ENCODE assay signal across 23 mouse cellular contexts in the genomic region with DNA sequence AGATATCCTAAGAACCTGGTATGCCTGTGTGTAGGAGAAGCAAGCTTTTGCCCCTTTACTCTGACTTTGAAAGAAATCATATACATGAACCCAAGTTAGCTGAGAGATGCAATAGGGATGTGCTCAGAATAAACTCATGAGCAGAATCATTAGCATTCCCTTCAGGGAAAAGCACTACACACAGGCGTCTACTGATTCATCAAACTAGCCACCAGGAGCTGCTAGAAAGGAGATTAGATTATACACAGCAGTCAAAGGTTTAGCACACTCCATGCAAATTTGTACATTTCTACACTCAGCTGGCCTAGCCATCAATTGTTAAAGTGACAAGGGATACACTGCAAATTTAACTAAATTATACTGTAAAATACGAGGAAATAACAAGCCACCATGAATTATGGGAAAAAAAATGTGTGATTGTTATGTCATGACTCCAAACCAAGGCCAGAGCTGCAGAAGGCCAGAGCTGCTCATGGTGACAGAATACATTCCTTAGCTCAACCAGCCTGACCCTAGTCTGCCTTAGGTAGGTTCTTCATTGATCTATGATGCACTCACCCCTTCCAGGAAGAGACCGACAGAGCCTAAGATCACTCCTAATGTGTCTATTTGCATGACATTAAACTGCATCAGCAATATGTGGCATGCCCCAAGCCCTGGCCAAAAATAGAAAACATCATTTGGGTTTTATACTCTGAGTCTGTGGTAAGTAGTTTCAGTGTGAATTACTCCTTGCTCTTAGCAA.
DNase-seq lines count a peak whose midpoint lies in the region; ATAC-seq lines count a peak whose summit lies in the region.
"Had no signal": no experiment of that assay in that cellular context is flagged by ENCODE, and none has a peak within 500 bp of the region (broad histone marks: within the 10 kb centered on the region; RNA-seq: fewer than 3 reads in every experiment).

No protein-coding gene starts in this region.

- WGBS in neural tube, embryonic 14.5 days: 54% methylated on average over 3 of the region's 3 CpGs
- 53% methylated on average over 3 of the region's 3 CpGs for WGBS in midbrain, embryonic 13.5 days

- H3K27ac ChIP-seq in neural tube, embryonic 14.5 days (ENCODE audit: low read depth, low read length): no peak overlapping the region
- H3K27ac ChIP-seq in midbrain, embryonic 13.5 days: peak overlapping the region; percentile 41; the same call in 1 of the 2 replicates
- H3K27ac ChIP-seq: forebrain, embryonic 15.5 days; gastrocnemius, adult 2 months; kidney, postnatal 0 days; liver, embryonic 15.5 days had no signal

- peak; percentile 58 for ATAC-seq in frontal cortex, adult (ENCODE audit: low TSS enrichment)
- 0 out of 2 replicates have a peak, but pooled peaks have one; percentile 38 for ATAC-seq in neural tube, embryonic 14.5 days (ENCODE audit: low read depth)
- peak; percentile 77 for ATAC-seq in midbrain, embryonic 13.5 days
- ATAC-seq in erythroblast, adult 5-6 weeks (replicated peaks; ENCODE audit: low FRiP score, poor library complexity, severe bottlenecking): no peak
- ATAC-seq: forebrain, embryonic 15.5 days had no signal

- DNase-seq in frontal cortex, postnatal 14 days (ENCODE audit: low spot score in 2 of 2): no peak
- DNase-seq in neural tube, embryonic 10.5 days (ENCODE audit: extremely low spot score, low spot score): no peak
- no peak for DNase-seq in layer of hippocampus, postnatal 14 days (ENCODE audit: low spot score in 2 of 2)
- no peak for DNase-seq in yolk sac, embryonic 10.5 days (ENCODE audit: low spot score)
- DNase-seq: cerebellum, adult 8-10 months; cerebellum, postnatal 36 days; embryo, embryonic 11 days; gastrocnemius, adult 2 months; kidney, adult 18-20 months; left cerebral cortex, postnatal 4 days; liver; lung, postnatal 4 days; thymus, adult 18-20 months; thymus, postnatal 36 days had no signal

- H3K4me1 ChIP-seq in neural tube, embryonic 14.5 days (ENCODE audit: control insufficient read depth, insufficient read depth, low read length): no peaks in the 10 kb centered on the region
- peaks cover 19% of the 10 kb centered on the region for H3K4me1 ChIP-seq in midbrain, embryonic 13.5 days (replicated peaks)
- H3K4me1 ChIP-seq: forebrain, embryonic 15.5 days; liver, embryonic 15.5 days had no signal

- H3K4me3 ChIP-seq in neural tube, embryonic 14.5 days (ENCODE audit: low read depth, low read length): no peak overlapping the region
- no peak overlapping the region for H3K4me3 ChIP-seq in midbrain, embryonic 13.5 days (replicated peaks)
- H3K4me3 ChIP-seq: forebrain, embryonic 15.5 days; gastrocnemius, adult 2 months; liver, embryonic 15.5 days; myocyte had no signal

- no peaks in the 10 kb centered on the region for H3K9me3 ChIP-seq in neural tube, embryonic 14.5 days (ENCODE audit: control insufficient read depth, low read length)
- H3K9me3 ChIP-seq in midbrain, embryonic 13.5 days: no peaks in the 10 kb centered on the region
- H3K9me3 ChIP-seq: forebrain, embryonic 15.5 days; liver, embryonic 15.5 days had no signal

- no peaks in the 10 kb centered on the region for H3K36me3 ChIP-seq in neural tube, embryonic 14.5 days (ENCODE audit: control insufficient read depth, insufficient read depth, low read length)
- H3K36me3 ChIP-seq in midbrain, embryonic 13.5 days: no peaks in the 10 kb centered on the region
- H3K36me3 ChIP-seq: forebrain, embryonic 15.5 days; liver, embryonic 15.5 days had no signal

- no peak overlapping the region for H3K4me2 ChIP-seq in neural tube, embryonic 14.5 days (ENCODE audit: low read depth, low read length)
- no peak overlapping the region for H3K4me2 ChIP-seq in midbrain, embryonic 13.5 days (replicated peaks)
- H3K4me2 ChIP-seq: forebrain, embryonic 15.5 days; heart, embryonic 11.5 days; liver, embryonic 15.5 days had no signal

- H3K27me3 ChIP-seq in neural tube, embryonic 14.5 days (ENCODE audit: control insufficient read depth, insufficient read depth, low read length): no peaks in the 10 kb centered on the region
- no peaks in the 10 kb centered on the region for H3K27me3 ChIP-seq in midbrain, embryonic 13.5 days
- H3K27me3 ChIP-seq: forebrain, embryonic 15.5 days; liver, embryonic 15.5 days had no signal

- H3K9ac ChIP-seq in neural tube, embryonic 14.5 days (replicated peaks; ENCODE audit: low read depth, low read length): no peak overlapping the region
- H3K9ac ChIP-seq in midbrain, embryonic 13.5 days (replicated peaks): no peak overlapping the region
- H3K9ac ChIP-seq: forebrain, embryonic 15.5 days; liver, embryonic 15.5 days had no signal
